Mouse (Mus musculus) embryonic fibroblast, embryonic 13.5 days (primary cell): ENCODE measurements around the gene Atp6v1a.

Source experiments
- CTCF ChIP-seq: IDR thresholded peaks from 2 replicates; pipeline ENCODE4 v1.5.1; 2011; ENCODE audit warnings: mild to moderate bottlenecking, control low read depth, low read length, moderate library complexity, borderline replicate concordance; ENCODE audit not compliant: insufficient read depth
- POLR2A ChIP-seq: IDR thresholded peaks from 2 replicates; pipeline ENCODE4 v1.6.1; 2011; ENCODE audit warnings: low read depth, mild to moderate bottlenecking, control low read depth, low read length, moderate library complexity

GRCm38 (mm10) chr16:44099377-44099776 lies 40.1 kb downstream of the Atp6v1a start:
- TF ChIP-seq POLR2A (no peak), CTCF (no peak)
